Mouse (Mus musculus) liver, embryonic 16.5 days (tissue): Measurements from ENCODE around the gene Bckdha. TPM values are rescaled to one million over a fixed set of nuclear protein-coding genes. Genes with fewer than 3 reads are reported as not detected.

Experiments
- ATAC-seq: fragments of 200-750 bp; cut with Nextera tagmentation; 2 replicates; pipeline ENCODE4 v1.8.0; 2017; ENCODE audit warnings: low read depth, mild to moderate bottlenecking, moderate number of reproducible peaks, moderate library complexity
- H3K27ac ChIP-seq: fragments of 300-500 bp; sonication (generic); 2 replicates; pipeline ENCODE4 v1.5.1; 2014; ENCODE audit warnings: mild to moderate bottlenecking, low read length
- H3K27me3 ChIP-seq: fragments of 300-500 bp; sonication (generic); 2 replicates; pipeline ENCODE4 v1.6.1; 2014; ENCODE audit warnings: low read depth, low read length, mixed read lengths; ENCODE audit not compliant: control insufficient read depth, insufficient read depth
- H3K36me3 ChIP-seq: fragments of 300-500 bp; sonication (generic); 2 replicates; pipeline ENCODE4 v1.6.1; 2014; ENCODE audit warnings: mild to moderate bottlenecking; ENCODE audit not compliant: control insufficient read depth, insufficient read depth
- H3K4me1 ChIP-seq: fragments of 300-500 bp; sonication (generic); 2 replicates; pipeline ENCODE4 v1.6.1; 2014; ENCODE audit warnings: low read depth, low read length, mixed read lengths; ENCODE audit not compliant: control insufficient read depth
- H3K4me2 ChIP-seq: fragments of 300-500 bp; sonication (generic); 2 replicates; pipeline ENCODE4 v1.6.1; 2014; ENCODE audit warnings: low read depth, low read length, mixed read lengths
- H3K4me3 ChIP-seq: fragments of 300-500 bp; sonication (generic); 2 replicates; pipeline ENCODE4 v1.5.1; 2014; ENCODE audit warnings: low read depth, mild to moderate bottlenecking, low read length
- H3K9ac ChIP-seq: fragments of 300-500 bp; sonication (generic); 2 replicates; pipeline ENCODE4 v1.6.1; 2014; ENCODE audit warnings: low read depth, low read length
- H3K9me3 ChIP-seq: fragments of 300-500 bp; sonication (generic); replicated peaks from 2 replicates; pipeline ENCODE4 v1.6.1; 2016; ENCODE audit warnings: low read length; ENCODE audit not compliant: control insufficient read depth
- WGBS: fragments of 180-500 bp; shearing (Covaris S2); extraction: QIAGEN DNeasy Blood & Tissue Kit; methylation state at CpG from one replicate; pipeline ENCODE4 v1.1.7; 2014; ENCODE audit not compliant: insufficient replicate concordance; 5-methylcytosine and 5-hydroxymethylcytosine counted together
- polyA plus RNA-seq: library from polyadenylated mRNA; unstranded; fragments of >200 nt; fragmentation: Nextera tagmentation; extraction: Ambion mirVana; gene quantifications from 2 replicates; pipeline ENCODE4 v1.2.1, GENCODE M21; 2015

The Bckdha gene
- polyA plus RNA-seq, 1 experiment from 2014 or later, result 43.1 TPM

DNA sequence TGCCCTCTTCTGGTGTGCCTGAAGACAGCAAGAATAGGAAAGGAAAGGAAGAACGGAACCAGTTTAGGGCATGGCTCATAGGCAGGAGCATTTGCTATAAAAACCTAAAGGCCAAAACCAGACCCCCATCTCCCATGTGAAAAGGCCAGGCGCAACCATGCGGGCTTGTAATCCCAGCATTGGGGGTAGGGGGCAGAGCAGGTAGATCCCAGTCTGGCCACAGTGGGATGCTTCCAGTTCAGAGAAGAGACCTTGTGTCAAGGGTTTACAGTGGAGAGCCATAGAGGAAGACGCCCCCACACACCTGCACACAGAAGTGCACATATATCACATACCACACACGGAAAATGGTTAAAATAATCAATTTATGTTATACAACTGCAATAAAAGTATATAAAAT is 44.7 kb downstream of the Bckdha start:
- Histone ChIP-seq H3K4me3 (no peak overlapping the region), H3K36me3 (no peaks in the 10 kb centered on the region), H3K27me3 (no peaks in the 10 kb centered on the region), H3K27ac (no peak overlapping the region), H3K9ac (no peak overlapping the region), H3K4me2 (no peak overlapping the region), H3K9me3 (no peaks in the 10 kb centered on the region), H3K4me1 (peaks cover 5% of the 10 kb centered on the region)
- ATAC-seq, result no peak
- 70% methylated on average over 5 of the region's 5 CpGs for WGBS

- H3K4me3 ChIP-seq, result no peak overlapping the region
- no peak overlapping the region for H3K4me2 ChIP-seq
- H3K4me1 ChIP-seq, result no peaks in the 10 kb centered on the region; the same call in 1 of the 2 replicates
- H3K27ac ChIP-seq, result no peak overlapping the region
- no peak overlapping the region for H3K9ac ChIP-seq
- H3K27me3 ChIP-seq, result no peaks in the 10 kb centered on the region
- 51% methylated on average over 7 of the region's 7 CpGs for WGBS
- H3K36me3 ChIP-seq, result no peaks in the 10 kb centered on the region
- no peak for ATAC-seq
- H3K9me3 ChIP-seq, result no peaks in the 10 kb centered on the region
Measured at GRCm38 (mm10) chr7:25611501-25611900, 47.3 kb downstream of the Bckdha start.

GRCm38 (mm10) chr7:25610056-25610455 is 48.7 kb downstream of the Bckdha start:
- Histone ChIP-seq H3K36me3 (no peaks in the 10 kb centered on the region), H3K27ac (no peak overlapping the region), H3K27me3 (no peaks in the 10 kb centered on the region), H3K4me3 (no peak overlapping the region), H3K4me1 (no peaks in the 10 kb centered on the region; the same call in 1 of the 2 replicates), H3K9me3 (no peaks in the 10 kb centered on the region), H3K4me2 (no peak overlapping the region), H3K9ac (no peak overlapping the region)
- WGBS, result 21% methylated on average over 6 of the region's 6 CpGs
- no peak for ATAC-seq

- 44% methylated on average over 2 of the region's 2 CpGs for WGBS
- H3K27ac ChIP-seq, result no peak overlapping the region
- no peaks in the 10 kb centered on the region; the same call in 1 of the 2 replicates for H3K4me1 ChIP-seq
- H3K36me3 ChIP-seq, result no peaks in the 10 kb centered on the region
- no peak for ATAC-seq
- H3K9me3 ChIP-seq, result no peaks in the 10 kb centered on the region
- H3K27me3 ChIP-seq, result no peaks in the 10 kb centered on the region
- H3K4me3 ChIP-seq, result no peak overlapping the region
- no peak overlapping the region for H3K4me2 ChIP-seq
- H3K9ac ChIP-seq, result no peak overlapping the region
Measured at GRCm38 (mm10) chr7:25607196-25607595, 51.6 kb downstream of the Bckdha start.

- H3K9ac ChIP-seq, result no peak overlapping the region
- H3K4me2 ChIP-seq, result no peak overlapping the region
- H3K4me3 ChIP-seq, result no peak overlapping the region
- no peaks in the 10 kb centered on the region for H3K36me3 ChIP-seq
- no peaks in the 10 kb centered on the region; the same call in 1 of the 2 replicates for H3K4me1 ChIP-seq
- no peaks in the 10 kb centered on the region for H3K27me3 ChIP-seq
- no peaks in the 10 kb centered on the region for H3K9me3 ChIP-seq
- ATAC-seq, result no peak
- WGBS, result 15% methylated on average over 4 of the region's 4 CpGs
- no peak overlapping the region for H3K27ac ChIP-seq
Measured at GRCm38 (mm10) chr7:25606625-25607063, 52.1 kb downstream of the Bckdha start.

GRCm38 (mm10) chr7:25601346-25601745 is 57.4 kb downstream of the Bckdha start:
- Histone ChIP-seq H3K9ac (no peak overlapping the region), H3K27ac (no peak overlapping the region), H3K4me1 (no peaks in the 10 kb centered on the region), H3K27me3 (no peaks in the 10 kb centered on the region), H3K4me3 (no peak overlapping the region), H3K4me2 (no peak overlapping the region), H3K36me3 (no peaks in the 10 kb centered on the region), H3K9me3 (no peaks in the 10 kb centered on the region)
- ATAC-seq, result no peak
- WGBS, result 69% methylated on average over 16 of the region's 16 CpGs

DNA sequence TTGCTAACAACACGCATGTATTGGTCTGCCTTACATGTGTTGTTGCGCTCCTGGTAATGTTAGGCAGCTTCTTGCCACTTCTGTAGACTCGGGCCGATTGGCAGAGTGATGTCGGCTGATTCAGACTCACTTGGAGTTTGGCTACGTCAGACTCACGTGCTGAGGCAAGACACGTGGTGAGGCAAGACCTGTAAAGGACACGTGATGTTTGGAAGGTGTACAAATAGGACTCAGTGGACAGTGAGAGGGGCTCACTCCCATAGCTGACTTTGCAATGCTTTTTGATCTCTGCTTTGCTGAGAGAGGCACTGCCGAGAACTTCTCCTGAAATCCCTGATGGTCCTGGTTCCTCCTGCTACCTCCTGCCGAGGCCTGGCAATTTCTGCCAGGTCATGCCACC is 58.1 kb downstream of the Bckdha start:
- no peaks in the 10 kb centered on the region for H3K4me1 ChIP-seq

GRCm38 (mm10) chr7:25599663-25600062 is 59.1 kb downstream of the Bckdha start:
- no peaks in the 10 kb centered on the region for H3K27me3 ChIP-seq
- WGBS, result 11% methylated on average over 10 of the region's 10 CpGs
- H3K9ac ChIP-seq, result no peak overlapping the region
- no peaks in the 10 kb centered on the region for H3K36me3 ChIP-seq
- no peak for ATAC-seq
- H3K4me1 ChIP-seq, result no peaks in the 10 kb centered on the region
- H3K27ac ChIP-seq, result no peak overlapping the region
- no peak overlapping the region for H3K4me3 ChIP-seq
- no peak overlapping the region for H3K4me2 ChIP-seq
- H3K9me3 ChIP-seq, result no peaks in the 10 kb centered on the region

More for the DNA sequence above, 58.1 kb downstream of the Bckdha start:
- no peak overlapping the region for H3K27ac ChIP-seq
- 69% methylated on average over 11 of the region's 11 CpGs for WGBS
- H3K4me2 ChIP-seq, result no peak overlapping the region
- H3K27me3 ChIP-seq, result no peaks in the 10 kb centered on the region
- H3K9ac ChIP-seq, result no peak overlapping the region
- H3K36me3 ChIP-seq, result no peaks in the 10 kb centered on the region
- H3K9me3 ChIP-seq, result no peaks in the 10 kb centered on the region
- no peak overlapping the region for H3K4me3 ChIP-seq
- ATAC-seq, result no peak

- Histone ChIP-seq H3K9ac (no peak overlapping the region), H3K27ac (no peak overlapping the region), H3K4me3 (no peak overlapping the region), H3K9me3 (no peaks in the 10 kb centered on the region), H3K4me1 (no peaks in the 10 kb centered on the region), H3K4me2 (no peak overlapping the region), H3K27me3 (no peaks in the 10 kb centered on the region), H3K36me3 (no peaks in the 10 kb centered on the region)
- no peak for ATAC-seq
- 40% methylated on average over 3 of the region's 3 CpGs for WGBS
Measured at GRCm38 (mm10) chr7:25593859-25594258, 64.9 kb downstream of the Bckdha start.
